Mouse (Mus musculus) cerebellum, postnatal 10 days (tissue): Measurements from ENCODE around the gene Paqr5.

ENCODE experiments used
- DNase-seq, 2 experiments: peaks; one replicate each; pipeline ENCODE4 v3.0.0; 2021; ENCODE audit warnings: mixed read lengths in 2 of 2

The Paqr5 gene

DNA sequence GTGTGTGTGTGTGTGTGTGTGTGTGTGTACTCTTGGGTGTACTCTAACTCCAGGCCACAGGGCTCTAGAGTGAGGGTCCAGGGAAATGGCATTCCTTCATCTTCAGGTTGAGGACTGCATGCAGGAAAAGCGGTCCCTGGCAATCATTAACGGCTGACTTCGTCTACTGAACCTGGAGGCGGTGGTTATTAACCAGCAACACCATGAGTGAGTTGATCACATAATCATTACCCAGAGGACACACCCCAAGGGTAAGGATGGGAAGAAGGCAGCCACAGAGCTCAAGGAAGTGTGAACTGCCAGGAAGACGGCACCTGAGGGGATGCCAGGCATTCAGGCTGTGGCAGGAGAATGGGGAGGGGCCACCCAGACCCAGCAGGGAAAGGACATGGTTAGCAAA is 18.3 kb downstream of the Paqr5 start:
- no peak for DNase-seq

- no peak for DNase-seq
These were observed 19.6 kb downstream of the Paqr5 start for GRCm38 (mm10) chr9:62007028-62007427.

GRCm38 (mm10) chr9:62003611-62004010 is 23.0 kb downstream of the Paqr5 start:
- peak; percentile 19 to 55 for DNase-seq

- DNase-seq = no peak
These were observed 26.8 kb downstream of the Paqr5 start for GRCm38 (mm10) chr9:61999653-62000420.

- peak; percentile 46 to 57 for DNase-seq
These were observed 28.8 kb downstream of the Paqr5 start for GRCm38 (mm10) chr9:61997860-61998259.

- no peak for DNase-seq
These were observed 35.5 kb downstream of the Paqr5 start for GRCm38 (mm10) chr9:61991158-61991557.

DNA sequence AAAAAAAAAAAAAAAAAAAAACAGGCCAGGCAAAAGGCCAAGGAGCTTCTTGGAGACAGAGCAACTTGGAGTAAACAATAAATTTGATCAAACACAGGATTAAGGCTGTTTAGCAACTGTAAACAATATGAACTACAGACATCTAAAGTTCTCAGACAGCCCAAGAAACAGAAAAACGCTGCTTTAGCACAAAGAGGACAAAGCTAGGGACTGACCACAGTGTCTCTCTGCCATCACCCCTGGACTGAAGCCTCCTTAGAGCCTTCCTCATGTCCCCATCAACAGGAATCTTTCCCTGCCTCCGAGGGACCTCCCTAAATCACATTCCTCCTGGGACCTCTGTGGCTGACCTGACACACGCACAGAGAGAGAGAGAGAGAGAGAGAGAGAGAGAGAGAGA is 35.9 kb downstream of the Paqr5 start:
- DNase-seq = no peak

DNA sequence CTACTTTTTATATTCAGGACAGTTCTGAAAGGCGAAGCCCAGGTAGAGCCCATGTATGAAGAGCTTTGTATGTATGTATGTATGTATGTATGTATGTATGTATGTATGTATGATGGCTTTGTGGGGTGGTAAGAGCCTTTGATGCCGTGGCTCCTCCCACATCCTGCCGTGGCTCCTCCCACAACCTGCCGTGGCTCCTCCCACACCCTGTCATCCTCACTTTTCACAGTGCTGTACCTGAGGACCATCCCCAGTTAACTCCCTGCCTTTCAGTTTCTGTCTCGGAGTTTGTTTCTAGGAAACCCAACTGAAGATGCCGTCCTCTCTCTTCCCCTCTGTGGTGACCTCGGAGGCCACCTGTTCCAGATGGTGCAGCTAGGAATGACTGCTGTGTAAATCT is 40.6 kb downstream of the Paqr5 start:
- DNase-seq = no peak

DNA sequence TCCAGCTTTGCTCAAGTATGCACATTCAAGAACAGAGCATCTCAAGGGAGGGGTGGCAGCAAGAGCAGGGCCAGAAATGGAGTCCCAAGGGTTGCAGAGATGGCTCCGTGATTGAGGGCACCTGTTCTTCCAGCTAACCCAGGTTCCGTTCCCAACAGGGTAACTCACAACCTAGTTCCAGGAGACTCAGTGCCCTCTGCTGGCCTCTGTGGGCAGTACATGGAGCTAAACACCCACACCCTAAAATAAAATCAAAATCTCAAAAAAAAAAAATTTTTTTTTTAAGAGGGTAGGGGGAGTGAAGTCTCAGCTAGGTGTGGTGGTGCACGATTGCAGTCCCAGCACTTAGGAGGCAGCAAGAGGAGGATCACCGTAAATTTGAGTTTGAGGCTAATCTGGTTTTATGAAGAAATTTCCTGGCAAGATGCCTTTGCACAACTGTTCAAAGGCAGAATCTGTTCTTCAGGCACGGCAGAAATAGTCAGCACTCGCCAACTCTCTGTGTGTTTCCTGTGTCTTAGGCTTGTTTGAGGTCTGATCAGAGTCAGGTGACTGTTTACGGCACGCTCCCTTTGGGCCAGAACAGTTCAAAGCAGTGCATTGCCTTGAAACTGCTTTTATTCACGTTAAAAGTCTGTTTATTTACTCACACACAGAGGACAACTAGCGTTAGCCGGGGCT is 41.3 kb downstream of the Paqr5 start:
- peak; percentile 78 to 81 for DNase-seq

DNA sequence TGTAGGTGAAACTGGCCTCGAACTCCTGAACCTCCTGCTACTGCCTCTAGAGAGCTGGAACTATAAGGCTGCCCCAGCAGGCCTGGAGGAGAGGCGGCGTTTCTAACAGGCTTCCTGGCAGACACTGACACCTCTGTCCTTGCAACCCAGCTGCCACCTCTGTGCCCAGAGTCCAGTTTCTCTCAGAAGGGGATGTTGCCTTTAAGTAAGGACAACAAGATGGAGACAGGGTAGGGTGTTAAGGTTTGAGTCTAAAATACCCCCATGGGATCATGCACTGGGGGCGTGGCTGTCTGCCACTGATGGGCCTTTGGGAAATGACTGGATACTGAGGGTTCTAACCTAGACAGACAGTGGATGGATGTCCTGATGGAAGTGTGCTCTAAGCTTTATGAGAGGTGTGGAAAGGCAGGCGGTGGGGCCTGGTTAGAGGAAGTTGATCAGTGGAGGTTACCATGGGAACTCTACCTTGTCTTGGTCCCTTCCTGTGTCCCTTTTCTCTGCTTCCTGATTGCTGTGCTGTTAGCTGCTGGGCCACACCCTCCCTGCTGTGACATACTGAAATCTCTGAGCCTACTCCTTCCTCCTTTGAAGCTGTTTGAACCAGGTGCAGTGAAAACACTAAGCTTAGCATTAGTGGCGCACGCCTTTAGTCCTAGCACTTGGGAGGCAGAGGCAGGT is 43.6 kb downstream of the Paqr5 start:
- DNase-seq = no peak

GRCm38 (mm10) chr9:61981876-61982275 is 44.8 kb downstream of the Paqr5 start:
- no peak for DNase-seq

GRCm38 (mm10) chr9:61979983-61980382 is 46.7 kb downstream of the Paqr5 start:
- DNase-seq = no peak

DNA sequence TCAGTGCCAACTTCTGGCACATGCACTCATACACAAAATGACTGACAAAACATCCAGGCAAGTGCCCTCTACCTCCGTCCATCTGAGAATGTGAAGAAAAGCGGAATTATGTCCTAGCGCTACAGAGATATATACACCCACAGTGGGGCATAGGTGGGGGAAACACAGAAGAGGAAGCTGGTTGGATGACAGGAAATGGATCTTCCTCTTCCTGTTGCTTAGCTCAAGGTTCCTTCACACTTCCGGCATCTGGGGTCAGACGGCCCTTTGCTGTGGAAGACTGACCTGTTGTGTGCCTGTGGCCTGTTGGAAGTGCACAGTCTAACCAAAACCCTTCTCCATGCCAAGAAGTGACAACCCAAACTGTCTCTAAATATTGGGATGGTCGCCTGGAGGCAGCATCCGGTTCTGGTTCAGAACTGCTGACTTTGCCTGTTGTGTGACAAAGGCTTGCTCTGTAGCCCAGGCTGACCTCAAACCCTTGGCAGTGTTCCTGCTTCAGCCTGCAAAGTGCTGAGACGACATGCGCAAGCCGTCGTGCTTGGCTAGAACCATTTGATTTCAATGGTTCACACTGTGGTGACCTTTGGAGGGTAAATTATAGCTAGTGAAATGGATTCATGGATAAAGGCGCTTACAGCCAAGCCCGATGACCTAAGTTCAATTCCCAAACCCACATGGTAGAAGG is 49.3 kb downstream of the Paqr5 start:
- no peak for DNase-seq

DNA sequence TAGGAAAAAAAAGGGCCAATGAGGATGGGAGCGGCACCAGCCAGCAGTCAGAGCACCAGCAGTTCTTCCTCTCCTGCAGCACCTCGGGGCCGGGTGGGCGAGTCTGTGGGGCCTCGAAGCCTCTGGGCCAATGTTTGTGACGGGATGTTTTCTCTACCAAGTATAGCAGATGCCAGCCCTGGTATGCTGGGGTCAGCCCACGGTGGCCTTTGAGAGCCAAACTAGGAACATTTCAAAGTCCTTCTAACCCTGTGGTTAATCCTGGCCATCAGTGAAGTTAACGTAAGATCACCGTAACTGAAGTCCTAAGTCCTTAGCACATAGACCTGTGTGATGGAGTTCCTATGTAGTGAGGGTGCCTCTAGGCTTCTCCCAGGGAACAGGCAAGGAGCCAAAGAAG is 54.6 kb downstream of the Paqr5 start:
- peak; percentile 29 to 36 for DNase-seq

GRCm38 (mm10) chr9:61971045-61971444 is 55.6 kb downstream of the Paqr5 start:
- no peak for DNase-seq

DNA sequence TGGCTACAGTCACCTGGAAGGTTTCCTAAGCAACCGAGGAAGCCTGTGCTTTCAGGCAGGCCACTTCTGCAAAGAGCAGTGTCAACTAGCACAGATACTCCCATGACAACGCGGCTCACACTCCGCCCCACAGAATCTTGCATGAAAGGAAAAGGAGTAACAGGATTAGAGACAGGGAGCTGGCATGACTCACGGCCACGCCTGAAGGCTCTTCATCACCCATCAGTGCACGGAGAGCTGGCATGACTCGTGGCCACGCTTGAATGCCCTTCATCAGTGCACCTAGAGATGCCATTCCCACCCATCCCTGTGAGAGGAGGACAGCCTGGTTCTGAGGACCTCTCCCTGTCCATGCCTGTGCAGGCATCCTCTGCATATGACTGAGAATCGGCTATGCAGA is 59.3 kb downstream of the Paqr5 start:
- DNase-seq = peak; percentile 82 to 83

DNA sequence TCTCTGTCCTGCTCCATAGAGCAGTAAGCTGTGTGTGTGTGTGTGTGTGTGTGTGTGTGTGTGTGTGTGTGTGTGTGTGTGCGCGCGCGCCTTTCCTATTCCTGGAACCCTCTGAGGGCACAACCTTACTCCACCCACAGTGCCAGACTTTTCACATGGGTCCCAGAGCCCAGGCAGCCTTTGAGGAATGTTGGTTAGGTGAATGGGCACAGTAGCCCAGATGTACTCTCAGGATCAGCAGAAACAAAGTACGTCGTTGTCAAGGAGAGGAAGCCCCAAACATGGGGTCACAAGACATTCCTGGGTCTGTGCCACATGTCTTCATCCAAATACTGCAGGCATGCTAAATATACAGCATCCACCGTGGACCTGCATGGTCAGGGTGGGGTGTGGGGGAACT is 60.7 kb downstream of the Paqr5 start:
- DNase-seq = no peak

DNA sequence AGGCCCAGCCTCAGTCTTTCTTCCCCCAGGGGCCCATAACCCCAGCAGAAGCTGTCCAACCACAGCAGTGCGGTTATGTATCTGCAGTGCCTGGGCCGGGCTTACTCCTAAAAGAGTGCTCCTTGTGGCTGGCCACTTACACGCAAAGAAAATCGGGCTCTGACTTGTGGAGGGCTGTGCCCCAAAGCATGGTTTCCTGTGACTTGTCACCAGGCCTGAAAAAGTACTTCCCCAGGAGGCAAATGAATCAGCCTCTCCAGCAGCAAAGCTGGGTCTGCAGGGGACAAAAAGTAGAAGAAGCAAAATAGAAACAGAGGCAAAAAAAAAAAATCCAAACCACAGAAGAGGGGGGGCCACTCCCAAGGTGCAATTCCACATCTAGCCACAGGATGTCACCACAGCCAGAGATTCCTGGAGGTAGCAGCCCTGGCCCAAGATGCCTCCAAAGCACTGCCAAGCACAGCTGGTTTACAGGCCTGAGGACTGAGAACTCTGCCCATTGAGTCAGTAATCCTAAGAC is 61.2 kb downstream of the Paqr5 start:
- DNase-seq = peak; percentile 88

DNA sequence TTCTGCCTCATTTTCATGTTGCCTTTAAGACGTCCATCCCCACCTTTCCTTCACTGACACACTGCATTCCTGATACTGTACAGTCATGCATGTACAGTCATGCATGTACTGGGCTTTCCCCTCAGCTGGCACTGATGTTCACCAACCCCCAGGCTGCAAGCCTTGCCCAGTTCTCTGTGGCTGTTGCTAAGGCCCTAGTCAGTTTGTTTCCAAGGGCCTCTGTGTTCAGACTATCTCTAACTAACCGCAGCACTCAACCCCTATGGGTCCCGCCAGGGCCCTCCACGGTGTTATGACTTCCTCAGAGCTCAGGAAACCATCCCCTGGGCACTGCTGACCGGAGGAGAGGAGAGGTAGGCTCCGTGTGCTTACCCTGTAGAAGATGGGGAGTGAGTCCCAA is 63.3 kb downstream of the Paqr5 start:
- DNase-seq = no peak

DNA sequence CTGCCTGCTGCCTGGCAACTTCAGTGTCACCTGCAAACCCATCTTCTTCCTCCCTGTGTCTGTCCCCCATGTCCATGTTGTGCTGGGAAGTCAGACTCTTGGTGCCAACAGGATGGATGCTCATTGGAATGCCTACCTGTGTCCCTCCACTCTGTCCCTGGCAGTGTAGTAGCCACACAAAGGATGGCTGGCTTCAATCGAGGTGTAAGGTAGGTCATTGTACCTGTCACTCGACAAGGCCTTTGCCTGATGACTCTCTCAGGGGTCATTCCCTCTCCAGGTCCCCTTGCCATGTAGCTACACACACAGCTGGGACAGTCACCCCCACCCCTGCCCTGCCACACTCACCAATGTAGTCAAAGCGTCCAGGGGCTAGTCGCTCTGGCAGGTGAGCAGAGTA is 65.5 kb downstream of the Paqr5 start:
- no peak for DNase-seq

DNA sequence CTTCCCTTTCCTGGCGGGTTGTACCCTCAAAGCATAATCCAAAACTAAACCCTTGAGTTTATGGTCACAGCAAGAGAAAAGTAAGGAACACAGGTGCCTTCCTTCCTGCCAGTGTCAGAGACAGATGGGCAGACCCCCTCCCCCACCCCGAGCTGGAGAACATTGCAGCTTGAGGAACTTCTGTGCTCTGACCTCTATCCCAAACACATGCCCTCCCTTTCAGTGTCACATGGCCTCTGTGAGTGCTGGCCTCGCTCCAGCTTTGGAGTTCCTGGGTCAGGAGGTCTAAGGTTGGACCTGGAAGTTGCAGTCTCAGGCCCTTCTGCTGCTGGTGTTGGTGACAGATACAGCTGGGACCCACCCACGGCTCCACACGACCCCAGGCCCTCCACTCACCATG is 65.9 kb downstream of the Paqr5 start:
- DNase-seq = peak; percentile 46 to 48

DNA sequence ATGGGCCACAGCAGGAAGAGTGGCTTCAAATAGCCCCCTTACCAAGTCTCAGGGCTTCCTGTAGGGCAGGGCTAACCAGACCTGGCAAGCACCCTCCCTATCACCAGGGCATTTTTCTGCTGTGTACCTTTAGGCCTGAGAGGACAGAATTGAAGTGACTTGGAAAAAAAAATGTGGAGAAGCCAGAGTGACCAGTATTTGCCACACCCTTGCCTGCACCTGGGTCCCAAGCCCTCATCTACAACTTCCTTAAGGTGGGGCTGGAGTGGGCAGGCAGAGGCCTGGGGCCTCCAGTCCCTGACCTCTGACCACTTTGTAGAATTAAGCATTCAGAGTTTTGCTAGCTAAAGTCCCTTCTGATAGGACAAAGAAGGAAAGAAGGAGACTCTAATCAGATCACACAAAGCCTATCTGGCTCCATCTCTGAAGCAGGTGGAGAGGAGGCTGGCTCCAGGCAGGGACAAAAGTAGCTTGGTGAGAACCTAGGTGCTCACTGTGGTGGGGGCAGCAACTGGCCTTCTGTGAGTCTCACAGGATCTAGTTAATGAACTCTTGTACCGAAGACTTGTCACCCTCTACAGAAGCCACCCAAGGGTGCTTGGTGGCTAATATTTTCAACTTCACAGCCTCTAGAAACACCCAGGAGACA is 66.6 kb downstream of the Paqr5 start:
- no peak for DNase-seq

- no peak for DNase-seq
These were observed 71.9 kb downstream of the Paqr5 start for GRCm38 (mm10) chr9:61954707-61955106.
